In genomic region chr3:35918229-35918628, GRCm38 (mm10) we compare ENCODE assay signal across 31 mouse cellular contexts. TPM values are rescaled to one million over a fixed set of nuclear protein-coding genes. Genes with fewer than 3 reads are reported as not detected.
DNase-seq lines count a peak whose midpoint lies in the region; ATAC-seq lines count a peak whose summit lies in the region.
"Had no signal": no experiment of that assay in that cellular context is flagged by ENCODE, and none has a peak within 500 bp of the region (broad histone marks: within the 10 kb centered on the region; RNA-seq: fewer than 3 reads in every experiment).

No protein-coding gene starts in this region.

- no peak overlapping the region for H3K4me3 ChIP-seq in liver, embryonic 12.5 days
- H3K4me3 ChIP-seq: erythroblast, embryonic 14.5 days; gastrocnemius, adult 2 months; hindbrain, embryonic 13.5 days; lung, embryonic 15.5 days; megakaryocyte, embryonic 14.5 days; midbrain, embryonic 12.5 days; myocyte; neural tube, embryonic 12.5 days; stomach, embryonic 15.5 days had no signal

- ATAC-seq in liver, embryonic 12.5 days, result no peak
- ATAC-seq: forebrain, embryonic 16.5 days; intestine, embryonic 16.5 days had no signal

- H3K9ac ChIP-seq in liver, embryonic 12.5 days, result no peak overlapping the region
- H3K9ac ChIP-seq: hindbrain, embryonic 13.5 days; liver, embryonic 14.5 days; lung, embryonic 15.5 days; midbrain, embryonic 12.5 days; neural tube, embryonic 12.5 days; stomach, embryonic 15.5 days had no signal

- peak; percentile 83 for DNase-seq in adrenal gland, adult 2 months
- no peak for DNase-seq in adrenal gland, postnatal 4 days (ENCODE audit: low spot score in 2 of 2)
- DNase-seq in liver, result no peak
- DNase-seq in adrenal gland, adult 8-10 months, result peak; percentile 78
- DNase-seq in adrenal gland, postnatal 36 days, result peak; percentile 69 to 73
- no peak for DNase-seq in embryo, embryonic 9.5 days (ENCODE audit: extremely low spot score)
- DNase-seq: cerebellum, adult 18-20 months; cerebellum, postnatal 10 days; gastrocnemius, adult 2 months; gastrocnemius, postnatal 36 days; heart, postnatal 4 days; kidney, adult 8-10 months; kidney, postnatal 4 days; lung, postnatal 4 days; right cerebral cortex, postnatal 25 days; thymus, adult 18-20 months; thymus, postnatal 25 days had no signal

- H3K4me2 ChIP-seq in liver, embryonic 12.5 days, result no peak overlapping the region
- H3K4me2 ChIP-seq: hindbrain, embryonic 13.5 days; lung, embryonic 15.5 days; midbrain, embryonic 12.5 days; neural tube, embryonic 12.5 days; stomach, embryonic 15.5 days had no signal

- H3K4me1 ChIP-seq in liver, embryonic 12.5 days, result peaks cover 42% of the 10 kb centered on the region
- H3K4me1 ChIP-seq: lung, embryonic 15.5 days; midbrain, embryonic 12.5 days; stomach, embryonic 15.5 days had no signal

- H3K27ac ChIP-seq in liver, embryonic 12.5 days, result peak overlapping the region; percentile 22; the same call in 1 of the 2 replicates
- H3K27ac ChIP-seq: gastrocnemius, adult 2 months; hindbrain, embryonic 13.5 days; kidney, postnatal 0 days; liver, embryonic 14.5 days; lung, embryonic 15.5 days; midbrain, embryonic 12.5 days; neural tube, embryonic 12.5 days; stomach, embryonic 15.5 days had no signal

- H3K27me3 ChIP-seq in liver, embryonic 12.5 days (replicated peaks), result no peaks in the 10 kb centered on the region
- H3K27me3 ChIP-seq: hindbrain, embryonic 13.5 days; lung, embryonic 15.5 days; megakaryocyte, embryonic 14.5 days; midbrain, embryonic 12.5 days; neural tube, embryonic 12.5 days; stomach, embryonic 15.5 days had no signal

- peaks cover 65% of the 10 kb centered on the region for H3K36me3 ChIP-seq in liver, embryonic 12.5 days

- H3K9me3 ChIP-seq in liver, embryonic 12.5 days (replicated peaks), result no peaks in the 10 kb centered on the region
- H3K9me3 ChIP-seq: G1E; lung, embryonic 15.5 days; megakaryocyte, embryonic 14.5 days; neural tube, embryonic 12.5 days; stomach, embryonic 15.5 days had no signal

- WGBS in liver, embryonic 12.5 days (ENCODE audit: insufficient replicate concordance), result 68% methylated on average over 3 of the region's 3 CpGs

RNA-seq across cellular contexts. Expression of gene Dcun1d1, which starts 19.0 kb away (rescaled TPM):
- 10 to 100 TPM; 64.1 to 84.2 TPM for total RNA-seq in adrenal gland, adult 2 months (2021)
- polyA plus RNA-seq in adrenal gland, adult 2 months (2012; rRNA removed), result 1.5 and 2.2 TPM in 2 replicates
- total RNA-seq in adrenal gland, postnatal 4 days (2021), result 10 to 100 TPM; 76.5 to 79.3 TPM
- 92.7 and 96.5 TPM in 2 replicates for polyA plus RNA-seq in liver, embryonic 12.5 days (2016; fragmentation: Nextera tagmentation; extraction: Ambion mirVana)
- 10 to 100 TPM; 74.5 to 85.3 (median 77.8) TPM for total RNA-seq in adrenal gland, adult 8-10 months (2022)
- 10 to 100 TPM; 74.5 to 78.0 TPM for total RNA-seq in adrenal gland, postnatal 36 days (2021)

Comparison
In these comparisons a context has a peak if more than half of its experiments do, and no peak if none do; other contexts are left out.
1. DNase-seq: peak in adrenal gland, adult 2 months (single experiment), adrenal gland, adult 8-10 months (single experiment) and adrenal gland, postnatal 36 days (2 of 2); none in adrenal gland, postnatal 4 days (0 of 2), liver (single experiment) and embryo, embryonic 9.5 days (single experiment).